Mouse (Mus musculus) heart, embryonic 15.5 days (tissue): ENCODE results near the gene Msrb3. TPM values are rescaled to one million over a fixed set of nuclear protein-coding genes. Genes with fewer than 3 reads are reported as not detected.
"Not testable (repeated sequence)": the region's sequence is repeated elsewhere in the genome, so short reads cannot be mapped to it uniquely, and the experiment has no call there.

ENCODE experiments used
- ATAC-seq: fragments of 200-750 bp; cut with Nextera tagmentation; replicated peaks from 2 replicates; pipeline ENCODE4 v1.8.0; 2017; ENCODE audit warnings: low read depth, moderate TSS enrichment; ENCODE audit not compliant: insufficient number of reproducible peaks, insufficient read depth, low FRiP score
- H3K27ac ChIP-seq: fragments of 300-500 bp; sonication (generic); 2 replicates; pipeline ENCODE4 v1.5.1; 2015; ENCODE audit warnings: mild to moderate bottlenecking, inconsistent platforms
- H3K27me3 ChIP-seq: fragments of 300-500 bp; sonication (generic); 2 replicates; pipeline ENCODE4 v1.6.1; 2015; ENCODE audit warnings: inconsistent platforms
- H3K36me3 ChIP-seq: fragments of 300-500 bp; sonication (generic); 2 replicates; pipeline ENCODE4 v1.6.1; 2015; ENCODE audit warnings: mild to moderate bottlenecking, inconsistent platforms
- H3K4me1 ChIP-seq: fragments of 300-500 bp; sonication (generic); replicated peaks from 2 replicates; pipeline ENCODE4 v1.6.1; 2015; ENCODE audit warnings: inconsistent platforms
- H3K4me2 ChIP-seq: fragments of 300-500 bp; sonication (generic); 2 replicates; pipeline ENCODE4 v1.6.1; 2015; ENCODE audit warnings: inconsistent platforms, mild to moderate bottlenecking, moderate library complexity
- H3K4me3 ChIP-seq: fragments of 300-500 bp; sonication (generic); 2 replicates; pipeline ENCODE4 v1.5.1; 2015; ENCODE audit warnings: mild to moderate bottlenecking, inconsistent platforms
- H3K9ac ChIP-seq: fragments of 300-500 bp; sonication (generic); 2 replicates; pipeline ENCODE4 v1.6.1; 2015; ENCODE audit warnings: mild to moderate bottlenecking, inconsistent platforms
- H3K9me3 ChIP-seq: fragments of 300-500 bp; sonication (generic); replicated peaks from 2 replicates; pipeline ENCODE4 v1.6.1; 2016; ENCODE audit warnings: inconsistent platforms
- WGBS: fragments of 180-500 bp; shearing (Covaris S2); methylation state at CpG from one replicate; pipeline ENCODE4 v1.1.7; 2015; ENCODE audit warnings: mixed read lengths; 5-methylcytosine and 5-hydroxymethylcytosine counted together
- polyA plus RNA-seq: library from polyadenylated mRNA; unstranded; fragments of >200 nt; fragmentation: Nextera tagmentation; extraction: Ambion mirVana; gene quantifications from 2 replicates; pipeline ENCODE4 v1.2.1, GENCODE M21; 2015

Msrb3 gene
- polyA plus RNA-seq, 1 experiment from 2014 or later = 35.4 TPM

DNA sequence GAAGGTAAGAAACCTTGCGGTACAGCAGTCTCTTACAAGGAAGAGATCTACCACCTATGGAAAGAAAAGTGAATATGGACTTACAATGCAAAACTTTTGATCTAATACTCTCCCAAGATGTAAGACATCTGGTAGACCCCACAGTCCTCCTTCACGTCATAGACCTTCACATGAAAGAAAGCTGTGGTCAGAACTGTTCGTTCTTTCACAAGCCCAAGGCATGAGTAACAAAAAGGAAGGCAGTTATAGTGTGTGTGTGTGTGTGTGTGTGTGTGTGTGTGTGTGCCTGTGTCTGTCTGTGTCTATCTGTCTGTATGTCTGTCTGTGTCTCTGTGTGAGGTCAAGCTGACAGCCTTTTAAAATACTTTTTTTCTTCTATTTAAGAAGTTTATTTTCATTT lies 131.5 kb downstream of the Msrb3 start:
- H3K9ac ChIP-seq = no peak overlapping the region
- H3K9me3 ChIP-seq = no peaks in the 10 kb centered on the region
- H3K4me1 ChIP-seq = peaks cover 13% of the 10 kb centered on the region
- H3K4me3 ChIP-seq = no peak overlapping the region
- H3K27ac ChIP-seq = no peak overlapping the region
- H3K27me3 ChIP-seq = no peaks in the 10 kb centered on the region
- H3K36me3 ChIP-seq = no peaks in the 10 kb centered on the region
- no peak overlapping the region for H3K4me2 ChIP-seq
- WGBS = 86% methylated on average over 3 of the region's 3 CpGs
- no peak for ATAC-seq

DNA sequence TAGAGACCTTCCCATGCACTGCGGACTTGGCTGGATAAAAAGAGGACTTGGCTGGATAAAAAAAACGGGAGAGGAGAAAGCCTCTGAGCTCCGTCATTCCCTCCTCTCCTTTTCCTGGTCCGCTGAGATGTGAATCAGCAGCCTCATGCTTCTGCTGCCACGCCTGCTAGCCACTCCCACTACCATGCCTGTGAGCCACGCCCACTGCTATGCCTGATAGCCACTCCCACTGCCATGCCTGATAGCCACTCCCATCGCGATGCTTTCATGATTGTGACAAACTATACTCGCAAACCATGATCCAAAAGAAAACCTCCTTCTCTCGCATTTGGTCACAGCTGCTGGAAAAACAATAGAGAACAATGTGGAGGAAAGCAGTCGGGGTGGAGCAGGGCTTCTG lies 133.5 kb downstream of the Msrb3 start:
- 83% methylated on average over 11 of the region's 11 CpGs for WGBS
- no peaks in the 10 kb centered on the region for H3K36me3 ChIP-seq
- no peak overlapping the region for H3K4me3 ChIP-seq
- no peak overlapping the region for H3K4me2 ChIP-seq
- H3K4me1 ChIP-seq = peaks cover 15% of the 10 kb centered on the region
- no peaks in the 10 kb centered on the region for H3K27me3 ChIP-seq
- H3K27ac ChIP-seq = no peak overlapping the region
- ATAC-seq = no peak
- no peaks in the 10 kb centered on the region for H3K9me3 ChIP-seq
- H3K9ac ChIP-seq = no peak overlapping the region

- no peaks in the 10 kb centered on the region for H3K36me3 ChIP-seq
- no peak overlapping the region for H3K4me3 ChIP-seq
- H3K4me1 ChIP-seq = peaks cover 15% of the 10 kb centered on the region
- H3K9me3 ChIP-seq = no peaks in the 10 kb centered on the region
- H3K27me3 ChIP-seq = no peaks in the 10 kb centered on the region
- WGBS = 33% methylated on average over 13 of the region's 13 CpGs
- peak overlapping the region; percentile 67 for H3K27ac ChIP-seq
- peak; percentile 83 for ATAC-seq
- H3K4me2 ChIP-seq = peak overlapping the region; percentile 13; the same call in 1 of the 2 replicates
- H3K9ac ChIP-seq = no peak overlapping the region
Measured at GRCm38 (mm10) chr10:120763656-120764466, 135.0 kb downstream of the Msrb3 start.

DNA sequence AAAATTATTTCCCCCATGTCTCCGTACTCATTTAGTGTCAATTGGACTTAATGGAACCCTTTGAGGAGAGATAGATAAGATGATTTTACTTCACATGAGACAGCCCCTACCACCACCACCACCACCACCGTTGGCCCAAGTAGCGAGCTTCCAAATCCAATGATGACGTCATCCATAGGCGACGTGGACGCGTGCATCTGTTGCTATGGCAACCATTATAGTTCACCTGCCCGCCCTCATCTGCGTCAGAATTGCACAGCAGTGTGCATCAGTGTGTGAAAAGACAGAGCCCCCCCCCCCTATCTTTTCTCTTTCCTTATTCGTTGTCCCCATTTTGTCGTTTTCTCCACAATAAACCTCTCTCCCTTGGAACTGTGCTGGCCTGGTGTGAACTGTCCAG lies 135.9 kb downstream of the Msrb3 start:
- Histone ChIP-seq H3K27ac (no peak overlapping the region), H3K27me3 (no peaks in the 10 kb centered on the region), H3K9ac (no peak overlapping the region), H3K36me3 (no peaks in the 10 kb centered on the region), H3K4me2 (no peak overlapping the region), H3K4me1 (peaks cover 15% of the 10 kb centered on the region), H3K9me3 (no peaks in the 10 kb centered on the region), H3K4me3 (no peak overlapping the region)
- 84% methylated on average over 12 of the region's 12 CpGs for WGBS
- no peak for ATAC-seq

DNA sequence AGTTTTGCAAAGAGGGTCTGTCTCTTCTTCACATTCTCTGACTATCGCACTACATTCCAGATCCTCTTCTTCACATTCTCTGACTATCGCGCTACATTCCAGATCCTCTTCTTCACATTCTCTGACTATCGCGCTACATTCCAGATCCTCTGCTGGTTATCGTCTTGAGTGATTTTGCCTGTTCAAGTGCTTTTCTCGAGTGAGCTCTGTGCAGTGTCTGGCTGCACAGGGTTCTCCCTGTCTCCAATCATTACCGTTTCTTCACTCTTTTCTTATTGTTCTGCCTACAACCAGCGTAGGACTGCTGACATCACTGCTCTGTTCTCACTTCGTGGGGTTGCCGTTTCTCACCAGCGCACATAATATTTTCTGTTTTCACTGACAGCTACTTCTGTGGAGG lies 138.2 kb downstream of the Msrb3 start:
- Histone ChIP-seq H3K9ac (no peak overlapping the region), H3K9me3 (no peaks in the 10 kb centered on the region), H3K4me1 (peaks cover 15% of the 10 kb centered on the region), H3K4me2 (peak overlapping the region; percentile 55), H3K27ac (peak overlapping the region; percentile 8; the same call in 1 of the 2 replicates), H3K27me3 (no peaks in the 10 kb centered on the region), H3K4me3 (peak overlapping the region; percentile 24; the same call in 1 of the 2 replicates), H3K36me3 (no peaks in the 10 kb centered on the region)
- ATAC-seq = 0 out of 2 replicates have a peak, but pooled peaks have one; percentile 14
- 37% methylated on average over 12 of the region's 12 CpGs for WGBS

DNA sequence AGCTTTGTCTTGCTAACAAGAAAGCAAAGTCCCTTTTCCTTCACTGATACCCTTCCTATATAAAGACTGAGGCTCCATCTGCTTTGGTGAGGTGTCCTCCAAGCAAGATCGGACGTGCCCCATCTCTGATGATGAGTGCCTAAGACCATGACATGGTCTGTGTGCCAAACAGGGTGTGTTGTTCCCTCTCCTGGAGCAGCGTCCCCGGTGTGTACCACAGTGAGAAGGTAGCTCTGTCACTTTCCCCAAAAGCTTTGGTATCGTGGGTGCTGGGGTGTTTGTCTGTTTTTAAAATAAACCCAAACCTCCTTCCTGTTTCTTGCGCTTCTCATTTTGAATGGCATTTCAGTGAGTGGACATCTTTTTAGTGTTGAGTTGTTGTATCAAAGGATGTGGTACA lies 139.0 kb downstream of the Msrb3 start:
- no peaks in the 10 kb centered on the region for H3K9me3 ChIP-seq
- no peak overlapping the region for H3K4me2 ChIP-seq
- WGBS = 91% methylated on average over 6 of the region's 6 CpGs
- no peaks in the 10 kb centered on the region for H3K27me3 ChIP-seq
- no peak overlapping the region for H3K4me3 ChIP-seq
- no peaks in the 10 kb centered on the region for H3K36me3 ChIP-seq
- H3K9ac ChIP-seq = no peak overlapping the region
- ATAC-seq = no peak
- no peak overlapping the region for H3K27ac ChIP-seq
- peaks cover 15% of the 10 kb centered on the region for H3K4me1 ChIP-seq

DNA sequence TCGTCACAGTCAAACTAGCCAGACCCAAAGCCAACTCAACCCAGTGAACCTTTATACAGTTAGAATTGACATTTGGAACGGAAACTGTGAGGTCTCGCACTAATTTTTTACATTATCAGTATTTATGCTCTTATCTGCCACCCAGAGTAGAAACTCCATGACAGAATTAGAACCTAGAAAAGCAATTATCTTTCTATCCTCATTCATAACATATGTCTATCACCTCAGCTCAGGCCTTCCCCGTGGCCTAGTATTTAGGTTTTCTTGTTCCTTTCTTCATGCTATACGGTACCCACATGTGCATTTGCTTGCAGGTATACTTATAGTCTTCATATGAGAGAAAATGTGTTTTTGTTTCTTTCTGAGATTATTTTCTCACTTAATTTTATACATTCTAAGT lies 146.4 kb downstream of the Msrb3 start:
- Histone ChIP-seq H3K36me3 (no peaks in the 10 kb centered on the region), H3K27me3 (no peaks in the 10 kb centered on the region), H3K4me2 (no peak overlapping the region), H3K9ac (no peak overlapping the region), H3K27ac (peak overlapping the region; percentile 35; the same call in 1 of the 2 replicates), H3K9me3 (no peaks in the 10 kb centered on the region), H3K4me3 (no peak overlapping the region), H3K4me1 (peaks cover 15% of the 10 kb centered on the region)
- ATAC-seq = no peak
- 62% methylated on average over 5 of the region's 5 CpGs for WGBS

DNA sequence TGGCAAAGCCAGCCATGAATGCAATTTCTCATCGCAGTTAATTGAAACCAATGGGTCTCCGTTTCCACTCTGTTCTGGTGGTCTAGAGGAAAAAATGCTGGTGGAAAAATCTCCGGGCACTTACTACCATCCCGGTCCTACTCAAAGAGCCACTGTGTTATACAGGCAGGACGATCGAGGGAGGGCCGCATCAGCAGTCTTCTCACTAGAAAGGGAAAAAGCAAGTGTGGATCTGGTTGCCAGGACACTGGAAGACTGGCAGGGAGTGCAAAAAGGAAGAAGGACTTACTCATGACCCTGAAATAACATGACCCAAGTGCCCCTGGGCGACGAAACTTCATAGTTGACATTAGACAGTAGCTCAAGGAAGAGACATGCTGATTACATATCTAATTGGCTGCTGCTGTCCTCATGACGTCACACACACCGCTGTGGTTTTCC lies 147.1 kb downstream of the Msrb3 start:
- peak overlapping the region; percentile 85 for H3K27ac ChIP-seq
- H3K9me3 ChIP-seq = no peaks in the 10 kb centered on the region
- no peak overlapping the region for H3K4me3 ChIP-seq
- WGBS = 23% methylated on average over 11 of the region's 11 CpGs
- H3K27me3 ChIP-seq = no peaks in the 10 kb centered on the region
- peak overlapping the region; percentile 40 for H3K4me2 ChIP-seq
- peak; percentile 82 for ATAC-seq
- peaks cover 15% of the 10 kb centered on the region for H3K4me1 ChIP-seq
- H3K9ac ChIP-seq = no peak overlapping the region
- H3K36me3 ChIP-seq = no peaks in the 10 kb centered on the region

DNA sequence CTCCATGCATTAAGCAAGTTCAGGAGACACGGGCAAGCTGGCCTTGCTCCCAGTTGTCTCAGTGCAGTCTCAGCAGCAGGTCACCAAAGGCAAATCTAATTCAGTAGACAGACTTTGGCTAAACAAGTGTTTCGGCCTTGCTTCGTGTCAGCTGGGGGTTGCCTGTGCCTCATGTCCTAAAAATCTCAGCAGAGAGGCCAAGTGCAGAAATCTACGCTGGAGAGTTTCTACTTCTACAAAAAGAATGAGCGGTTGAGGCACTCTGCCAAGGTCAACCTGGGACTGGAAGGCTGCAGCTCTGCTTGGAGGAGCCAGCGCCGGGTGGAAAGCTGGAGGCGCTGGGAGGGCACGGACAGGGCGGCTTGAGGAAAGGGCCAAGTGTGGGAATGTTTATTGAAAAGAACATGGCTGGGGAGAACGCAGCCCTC lies 147.6 kb downstream of the Msrb3 start:
- Histone ChIP-seq H3K4me1 (peaks cover 15% of the 10 kb centered on the region), H3K9ac (no peak overlapping the region), H3K4me2 (peak overlapping the region; percentile 40), H3K27ac (peak overlapping the region; percentile 85), H3K36me3 (no peaks in the 10 kb centered on the region), H3K9me3 (no peaks in the 10 kb centered on the region), H3K27me3 (no peaks in the 10 kb centered on the region), H3K4me3 (no peak overlapping the region)
- ATAC-seq = peak; percentile 85
- WGBS = 7% methylated on average over 11 of the region's 11 CpGs

DNA sequence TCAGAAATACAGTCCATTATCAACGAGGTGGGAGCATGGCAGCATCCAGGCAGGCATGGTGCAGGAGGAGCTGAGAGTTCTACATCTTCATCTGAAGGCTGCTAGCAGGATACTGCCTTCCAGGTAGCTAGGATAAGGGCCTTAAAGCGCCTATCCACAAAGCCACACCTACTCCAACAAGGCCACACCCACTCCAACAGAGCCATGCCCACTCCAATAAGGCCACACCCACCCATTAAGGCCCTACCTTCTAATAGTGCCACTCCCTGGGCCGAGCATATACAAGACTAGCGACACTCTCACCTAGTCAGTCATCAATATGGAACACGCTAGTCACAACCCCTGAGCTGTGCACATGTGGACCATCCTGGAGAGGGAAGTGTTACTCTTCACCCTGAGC lies 149.3 kb downstream of the Msrb3 start:
- ATAC-seq, H3K9me3 ChIP-seq, H3K36me3 ChIP-seq, H3K4me2 ChIP-seq, H3K27ac ChIP-seq, H3K27me3 ChIP-seq, H3K4me3 ChIP-seq, H3K9ac ChIP-seq: not testable (repeated sequence)
- WGBS = 88% methylated on average over 5 of the region's 5 CpGs
- peaks cover 25% of the 10 kb centered on the region for H3K4me1 ChIP-seq

DNA sequence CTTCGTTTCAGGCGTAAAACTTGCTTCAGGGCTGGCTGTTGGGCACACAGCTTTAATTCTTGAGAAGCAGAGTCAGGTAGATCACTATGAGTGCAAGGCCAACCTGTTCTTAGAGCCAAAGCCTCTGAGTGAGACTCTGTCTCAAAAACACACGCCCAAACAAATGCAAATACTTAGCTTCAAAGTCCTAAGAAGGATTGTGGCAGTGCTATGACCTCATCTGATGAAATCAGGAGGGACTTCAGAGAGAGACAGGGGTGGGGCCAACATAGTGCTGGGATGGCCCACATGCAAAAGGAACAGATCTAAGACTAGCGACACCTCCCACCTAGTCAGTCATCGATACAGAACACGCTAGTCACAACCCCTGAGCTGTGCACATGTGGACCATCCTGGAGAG lies 150.7 kb downstream of the Msrb3 start:
- Histone ChIP-seq H3K27ac (no peak overlapping the region), H3K9ac (no peak overlapping the region), H3K36me3 (no peaks in the 10 kb centered on the region), H3K4me3 (no peak overlapping the region), H3K9me3 (no peaks in the 10 kb centered on the region), H3K27me3 (no peaks in the 10 kb centered on the region), H3K4me2 (no peak overlapping the region), H3K4me1 (peaks cover 29% of the 10 kb centered on the region)
- 85% methylated on average over 6 of the region's 6 CpGs for WGBS
- ATAC-seq = no peak
